Mouse (Mus musculus): ENCODE measurements at regions not wholly inside any gene's neighbourhood (a gene's known extent, or its start where the extent isn't known, plus 50 kb on each side); places are given as distances from the start of the nearest gene placed in this dataset.

DNA sequence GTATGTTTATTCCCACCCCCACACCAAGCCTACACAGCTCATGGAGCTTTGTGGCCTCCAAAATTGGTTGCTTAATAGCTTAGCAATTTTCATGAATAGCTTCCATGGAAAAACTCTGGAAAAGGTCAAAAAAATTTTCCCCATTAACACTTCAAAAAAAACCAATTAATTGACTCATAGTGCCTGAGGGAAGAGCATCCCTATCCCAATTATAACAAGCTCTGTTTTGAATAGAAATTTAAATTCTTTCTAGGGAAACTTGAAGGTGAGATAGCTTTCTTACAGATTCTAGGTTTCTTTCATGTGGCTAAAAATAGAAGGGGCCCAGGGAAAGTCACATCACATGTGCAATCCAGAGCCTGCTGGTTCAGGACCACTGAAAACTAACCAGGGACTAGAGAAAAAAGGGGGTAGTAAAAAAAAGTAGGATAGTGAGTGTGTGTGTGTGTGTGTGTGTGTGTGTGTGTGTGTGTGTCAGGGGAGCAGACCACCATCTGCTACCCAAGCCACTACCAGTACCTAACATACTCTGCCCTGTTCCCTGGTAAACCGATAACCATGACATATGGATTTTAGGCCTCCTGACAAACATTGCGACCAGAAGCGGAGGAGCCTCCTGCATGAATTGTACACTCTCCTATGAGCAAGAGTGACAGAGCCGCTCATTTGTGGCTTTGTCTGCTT, 162.2 kb downstream of the Cmpk2 start:
- no peak for DNase-seq (ENCODE audit: low spot score)

DNA sequence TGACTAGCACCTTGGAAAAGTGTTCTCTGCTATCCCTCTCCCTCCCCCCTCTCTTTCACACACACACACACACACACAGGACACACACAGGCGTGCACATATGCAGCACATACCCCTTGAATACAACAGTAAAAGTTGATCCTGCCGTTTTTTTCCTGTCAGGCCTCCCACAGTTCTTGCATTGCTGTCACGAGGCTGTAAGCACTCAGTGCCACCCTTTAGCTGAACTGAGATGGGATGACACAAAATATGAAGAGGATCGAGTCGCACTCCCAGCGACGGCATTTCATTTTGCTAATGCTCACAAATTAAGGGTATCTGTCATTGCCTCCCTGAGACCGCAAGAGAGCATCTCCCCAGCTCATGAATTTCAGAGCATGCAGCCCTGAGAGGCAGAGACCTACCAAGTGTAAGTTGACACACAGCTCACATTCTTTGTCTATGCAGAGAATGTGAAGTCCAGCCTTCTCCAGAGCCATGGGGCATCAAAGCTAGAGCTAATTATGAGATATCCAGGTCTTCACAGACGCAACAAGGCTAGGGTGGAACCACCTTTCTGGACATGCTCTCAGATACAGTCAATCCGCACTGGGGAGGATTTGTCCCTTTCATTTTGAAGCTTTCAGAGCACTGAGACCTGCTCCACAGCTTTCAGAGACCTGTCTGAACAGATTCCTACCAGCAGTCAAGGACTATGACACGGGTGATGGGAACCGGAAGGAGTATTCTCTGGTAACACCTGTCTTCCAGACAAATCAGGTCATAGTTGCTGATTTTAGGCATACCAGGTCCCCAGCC, 152.3 kb downstream of the Cmpk2 start:
- DNase-seq (ENCODE audit: low spot score): no peak

DNA sequence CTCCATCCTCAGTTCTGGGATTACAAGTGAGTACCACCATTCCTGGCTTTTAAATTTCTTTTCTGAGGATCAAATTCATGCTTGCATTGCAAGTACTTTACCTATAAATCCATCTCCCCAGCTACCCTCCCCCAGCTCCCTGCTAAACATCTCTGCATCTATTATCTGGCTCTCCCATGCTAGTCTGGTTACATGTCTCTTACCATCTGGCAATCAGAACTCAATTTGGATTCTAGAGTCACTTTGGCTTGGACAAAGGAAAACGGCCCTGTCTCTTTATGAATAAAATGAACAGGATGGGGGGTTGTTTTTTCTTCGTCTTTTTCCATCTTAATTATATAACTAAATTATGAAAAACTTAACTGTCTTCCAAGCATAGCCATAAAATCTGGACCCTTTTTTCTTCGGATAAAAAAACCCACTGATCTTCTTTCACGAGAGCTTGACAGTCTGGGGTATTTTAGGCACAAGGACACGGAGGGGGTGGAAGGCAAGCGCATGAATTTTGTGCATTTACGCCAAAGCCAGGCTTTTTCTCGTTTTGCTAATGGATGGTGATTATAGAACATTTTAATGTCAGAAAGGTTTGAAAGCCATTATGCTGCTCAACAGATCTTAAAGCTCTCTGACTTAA, 151.6 kb downstream of the Cmpk2 start:
- DNase-seq (ENCODE audit: low spot score): no peak

DNA sequence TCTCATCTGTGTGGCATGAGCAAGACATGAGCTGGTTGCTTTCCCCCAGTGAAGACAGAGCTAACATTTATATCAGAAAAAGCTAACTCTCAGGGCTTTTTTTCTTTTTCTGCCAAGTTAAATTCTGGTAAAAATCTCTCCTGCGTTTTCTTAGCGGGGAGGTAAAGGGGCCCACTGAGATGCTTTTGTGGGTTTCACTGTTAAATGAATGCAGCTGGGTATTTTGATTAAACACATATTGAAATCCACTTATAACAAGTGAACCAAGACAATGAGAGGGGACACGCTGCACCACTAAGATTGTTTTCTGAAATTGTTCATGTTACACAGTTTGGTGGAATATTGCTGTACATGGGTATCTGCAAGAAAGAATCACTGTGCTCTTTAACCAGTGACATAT, 149.0 kb downstream of the Cmpk2 start:
- DNase-seq (ENCODE audit: low spot score): no peak

DNA sequence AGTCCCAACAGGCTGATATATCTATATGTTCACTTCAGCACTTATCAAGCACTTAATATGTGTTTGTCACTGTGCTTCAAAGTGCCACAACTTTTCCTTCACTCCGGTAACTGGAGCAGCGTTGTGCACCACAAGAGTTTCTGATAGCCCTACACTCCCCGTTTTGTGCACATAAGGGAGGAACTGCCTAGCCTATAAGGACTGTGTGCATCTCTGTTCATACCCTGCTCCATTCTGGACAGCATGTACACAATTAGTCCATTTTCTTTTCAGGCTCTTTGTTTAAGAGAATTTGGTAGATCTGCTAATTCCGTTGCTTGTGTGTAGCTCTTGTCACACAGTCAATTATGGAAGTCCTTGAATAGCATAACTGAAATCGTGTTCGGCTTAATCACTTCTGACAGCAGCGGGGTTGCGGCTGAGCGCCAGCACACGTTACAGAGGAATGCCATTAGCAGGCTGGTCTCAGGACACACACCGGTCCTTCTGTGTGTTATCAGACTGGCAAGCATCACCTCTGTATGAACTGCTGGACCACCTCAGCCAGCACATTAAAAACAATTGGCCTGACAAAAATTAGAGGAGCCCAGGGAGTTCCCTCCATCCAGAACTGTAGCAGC, 144.2 kb downstream of the Cmpk2 start:
- no peak for DNase-seq (ENCODE audit: low spot score)

DNA sequence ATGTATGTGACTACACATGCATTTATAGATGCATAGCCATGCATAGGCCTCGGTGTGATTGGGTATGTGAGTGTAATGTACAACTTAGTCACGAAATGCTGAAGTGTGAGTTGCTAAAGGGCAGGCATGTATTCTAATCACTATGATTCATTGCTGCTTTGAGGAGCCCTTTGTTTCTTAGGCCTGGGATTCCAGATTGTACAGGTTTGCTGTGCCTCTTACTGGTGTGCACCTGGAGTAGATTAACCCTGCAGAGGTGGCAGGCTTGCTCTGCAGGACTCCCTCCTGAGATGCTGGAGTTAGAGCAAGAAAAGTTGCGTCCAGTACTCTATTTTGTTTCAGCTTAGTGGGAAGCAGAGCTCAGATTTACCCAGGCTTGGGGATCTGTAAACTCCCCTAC, 141.1 kb downstream of the Cmpk2 start:
- DNase-seq (ENCODE audit: low spot score): no peak

DNA sequence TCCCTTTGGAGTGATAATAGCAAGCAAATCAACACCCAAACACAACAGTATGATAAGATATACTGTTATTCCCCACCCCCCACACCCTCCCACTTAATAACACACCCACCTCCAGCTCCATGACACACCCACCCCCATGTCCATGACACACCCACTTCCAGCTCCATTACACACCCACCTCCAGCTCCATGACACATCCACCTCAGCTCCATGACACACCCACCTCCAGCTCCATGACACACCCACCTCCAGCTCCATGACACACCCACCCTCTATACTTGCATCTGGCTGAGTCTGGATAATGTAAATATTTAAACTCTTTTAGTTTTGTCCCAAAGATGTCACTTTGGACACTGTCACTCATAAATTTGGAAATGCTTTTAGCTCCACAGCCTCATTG, 129.5 kb downstream of the Cmpk2 start:
- DNase-seq (ENCODE audit: low spot score): no peak

DNA sequence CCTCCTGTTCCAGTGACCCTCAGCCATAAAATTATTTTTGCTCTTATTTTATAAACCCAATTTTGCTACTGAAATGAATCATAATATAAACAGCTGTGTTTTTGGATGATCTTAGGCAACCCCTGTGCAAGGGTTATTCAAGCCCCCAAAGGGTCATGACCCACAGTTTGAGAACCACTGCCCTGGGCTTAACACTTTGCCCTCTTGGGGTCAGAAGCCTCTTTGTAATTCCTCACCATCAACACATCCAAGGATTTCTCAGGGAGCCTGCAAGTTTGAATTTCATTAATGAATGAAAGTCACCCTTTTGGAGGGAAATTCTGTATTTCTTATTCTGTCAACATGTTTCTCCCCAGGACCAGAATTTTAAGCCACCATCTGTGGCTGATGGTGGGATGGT, 123.1 kb downstream of the Cmpk2 start:
- DNase-seq (ENCODE audit: low spot score): no peak

DNA sequence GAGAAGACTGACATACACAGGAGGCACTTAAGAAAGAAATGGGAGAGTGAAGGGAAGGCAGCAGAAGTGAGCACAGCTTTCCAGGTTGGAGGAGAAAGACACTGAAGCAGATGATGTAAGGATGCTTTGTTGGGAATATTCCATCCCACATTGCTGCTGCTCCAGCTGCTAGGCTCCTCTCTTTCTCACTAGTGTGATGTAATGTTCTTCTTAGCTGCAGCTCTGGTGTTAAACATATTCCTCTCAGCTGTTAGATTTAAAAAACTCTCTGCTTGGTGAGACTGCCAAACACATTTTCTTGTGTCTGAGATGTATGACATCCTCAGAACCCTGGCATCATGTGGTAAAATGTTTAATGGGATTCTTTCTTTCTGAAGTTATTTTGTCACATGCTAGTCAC, 120.1 kb downstream of the Cmpk2 start:
- no peak for DNase-seq (ENCODE audit: low spot score)

DNA sequence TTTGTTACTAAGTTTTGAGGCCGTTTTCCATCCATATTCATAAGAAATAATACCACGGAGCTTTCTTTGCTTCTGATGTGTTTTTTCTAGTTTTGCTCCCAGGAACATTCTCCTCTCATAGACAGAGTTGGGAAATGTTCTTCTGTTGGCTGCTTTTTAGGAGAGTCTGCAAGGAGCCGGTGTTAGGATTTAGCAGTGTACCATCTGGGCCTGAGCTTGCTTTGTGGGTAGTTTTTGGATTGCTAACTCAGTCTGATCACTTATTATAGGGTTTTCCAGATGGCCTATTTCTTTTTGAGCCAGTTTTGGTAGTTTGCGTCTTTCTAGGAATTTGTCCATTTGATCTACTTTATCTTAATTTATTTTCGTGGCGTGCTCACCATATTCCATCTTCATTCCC, 108.4 kb downstream of the Cmpk2 start:
- DNase-seq (ENCODE audit: low spot score): no peak

DNA sequence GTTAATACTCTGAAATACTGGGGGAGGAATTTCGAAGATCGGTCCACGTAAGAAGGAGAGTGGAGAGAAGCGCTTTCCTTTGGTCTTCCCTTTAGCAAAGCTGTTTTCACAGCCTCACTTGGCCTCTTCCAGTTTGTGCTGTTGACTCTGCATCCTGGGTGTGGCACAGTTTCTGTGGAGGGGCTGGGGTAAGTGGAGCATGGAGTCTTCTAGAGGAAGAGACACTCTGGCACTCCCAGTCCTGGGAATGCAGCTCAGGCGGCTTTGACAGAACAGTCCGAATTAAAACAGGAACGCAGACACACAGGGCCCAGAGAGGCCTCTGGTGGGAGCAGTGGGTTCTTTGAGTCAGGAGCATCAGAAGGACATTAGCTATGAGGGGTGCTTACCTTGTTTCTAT, 102.6 kb downstream of the Cmpk2 start:
- DNase-seq (ENCODE audit: low spot score): no peak

DNA sequence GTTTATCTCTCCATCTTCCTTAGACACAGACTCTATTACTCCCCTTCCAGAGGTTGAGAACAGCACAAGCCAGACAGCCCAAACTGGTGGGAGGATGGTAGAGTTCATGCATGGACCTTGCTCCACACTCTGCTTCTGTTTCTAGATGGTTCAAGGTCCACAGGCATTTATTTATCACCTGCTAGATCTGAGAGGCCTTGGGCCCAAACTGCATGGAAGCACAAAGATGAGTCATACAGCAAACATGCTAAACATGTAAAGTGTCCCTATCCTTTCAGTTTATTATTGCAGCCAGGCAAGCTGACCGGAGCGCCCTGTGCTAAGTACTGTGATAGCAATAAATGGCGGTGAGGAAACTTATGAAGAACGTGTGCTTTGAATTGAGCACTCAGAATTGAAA, 98.4 kb downstream of the Cmpk2 start:
- DNase-seq (ENCODE audit: low spot score): no peak

DNA sequence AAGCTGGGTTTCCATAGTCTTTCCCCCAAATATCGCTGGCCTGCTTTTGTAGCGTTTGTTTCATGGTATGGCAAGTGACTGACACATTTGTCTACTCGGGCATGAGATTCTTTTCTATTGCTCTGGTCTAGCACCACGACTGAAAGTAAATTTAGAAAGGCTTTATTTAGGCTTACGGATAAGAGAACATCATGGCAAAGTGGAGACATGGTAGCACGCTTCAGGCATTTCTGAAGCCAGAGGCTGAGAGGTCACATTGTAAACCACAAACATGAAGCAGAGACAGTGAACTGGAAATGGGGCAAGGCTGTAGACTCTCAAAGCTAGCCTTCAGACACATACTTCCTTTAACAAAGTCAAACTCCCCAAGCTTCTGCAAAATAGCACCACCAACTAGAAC, 93.9 kb downstream of the Cmpk2 start:
- DNase-seq (ENCODE audit: low spot score): no peak

DNA sequence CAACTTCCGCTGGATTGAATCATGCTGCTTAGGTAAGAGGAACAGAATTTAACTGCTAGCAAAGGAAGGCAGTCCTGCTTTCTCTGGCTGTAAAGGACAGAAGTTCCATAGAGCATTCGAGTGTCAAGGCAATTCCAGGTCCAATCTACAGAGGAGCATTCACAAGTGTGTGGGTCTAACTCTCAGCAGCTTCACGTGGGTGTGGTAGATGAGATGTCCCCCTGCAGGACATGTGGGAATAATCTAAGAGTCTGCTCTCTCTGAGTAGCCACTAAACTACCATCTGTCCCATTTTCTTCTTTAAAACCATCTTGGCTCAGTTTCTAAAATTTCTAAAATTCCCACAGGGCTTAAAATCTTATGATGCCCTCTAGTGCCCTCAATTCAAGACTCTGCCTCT, 90.6 kb downstream of the Cmpk2 start:
- DNase-seq (ENCODE audit: low spot score): no peak

DNA sequence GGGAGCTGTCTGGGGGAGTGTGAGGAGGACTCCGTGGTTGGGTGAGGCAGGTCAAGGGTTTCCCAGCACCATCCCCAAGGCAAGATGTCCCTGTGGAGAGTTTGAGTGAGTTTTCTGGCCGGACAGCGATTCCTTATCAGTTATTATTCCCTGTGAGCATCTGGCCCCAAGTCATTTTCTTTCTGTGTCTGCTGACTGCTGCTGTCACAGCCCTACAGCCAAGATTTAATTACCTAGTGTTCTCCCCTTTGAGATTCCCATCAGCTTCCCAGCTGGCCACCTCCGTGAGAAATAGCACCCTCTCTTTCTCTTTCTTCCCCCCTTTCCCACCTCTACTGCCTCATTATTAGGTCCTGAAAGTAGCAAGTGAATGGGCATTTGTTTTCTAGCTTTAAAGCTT, 88.4 kb downstream of the Cmpk2 start:
- DNase-seq (ENCODE audit: low spot score): no peak

DNA sequence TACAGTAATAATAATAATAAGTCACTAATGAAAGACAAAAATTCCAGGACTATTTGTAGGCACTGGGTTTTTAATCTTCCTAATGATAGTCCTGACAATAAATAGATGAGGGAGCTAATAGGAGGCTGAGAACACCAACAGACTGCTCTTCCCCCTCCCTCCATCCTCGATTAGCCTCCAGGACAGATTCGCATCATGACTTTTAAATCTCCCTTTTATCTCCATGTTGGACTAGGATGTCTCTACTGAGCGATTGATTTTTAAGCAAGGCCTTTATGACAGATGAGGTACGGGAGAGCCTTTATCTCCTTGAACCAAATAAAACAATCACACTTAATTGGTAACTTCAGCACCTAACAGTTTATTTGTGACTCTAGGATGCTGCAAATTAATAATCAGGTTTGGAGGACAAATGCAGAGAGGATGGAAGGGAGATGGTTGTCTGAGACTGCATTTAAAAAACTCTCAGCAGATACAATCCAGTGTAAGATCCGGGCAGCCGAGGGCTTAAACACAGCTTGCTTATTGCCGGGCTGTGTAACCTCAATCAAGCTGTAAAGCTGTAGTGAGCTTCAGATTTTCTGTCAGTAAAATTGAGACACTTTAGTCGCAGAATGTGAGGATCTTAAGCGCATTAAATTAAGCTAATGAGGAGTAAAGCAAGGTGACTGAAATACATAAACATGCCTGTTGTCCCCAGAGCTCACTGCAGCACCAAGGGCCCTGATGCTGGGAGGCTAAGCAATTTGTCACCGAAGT, 82.3 kb downstream of the Cmpk2 start:
- DNase-seq (ENCODE audit: low spot score): no peak

DNA sequence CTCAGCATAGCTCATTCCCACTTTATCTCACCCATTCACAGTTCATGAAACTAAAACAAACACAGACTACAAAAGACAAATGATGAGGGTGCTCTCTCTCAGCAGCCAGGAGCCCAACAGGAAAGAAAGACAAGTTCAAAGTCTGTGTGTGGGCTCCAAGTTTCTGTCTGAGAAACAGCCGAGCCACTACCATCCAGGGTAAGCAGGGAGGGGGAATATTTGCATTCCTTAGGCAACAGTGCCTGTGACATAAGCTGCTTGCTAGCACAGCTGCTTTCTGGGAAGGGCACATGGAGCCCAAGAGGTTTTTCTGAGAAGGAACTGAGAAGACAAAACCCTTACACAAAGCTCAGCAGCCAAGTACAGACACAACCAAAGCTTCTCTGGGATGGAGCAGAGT, 78.5 kb downstream of the Cmpk2 start:
- DNase-seq (ENCODE audit: low spot score): no peak

DNA sequence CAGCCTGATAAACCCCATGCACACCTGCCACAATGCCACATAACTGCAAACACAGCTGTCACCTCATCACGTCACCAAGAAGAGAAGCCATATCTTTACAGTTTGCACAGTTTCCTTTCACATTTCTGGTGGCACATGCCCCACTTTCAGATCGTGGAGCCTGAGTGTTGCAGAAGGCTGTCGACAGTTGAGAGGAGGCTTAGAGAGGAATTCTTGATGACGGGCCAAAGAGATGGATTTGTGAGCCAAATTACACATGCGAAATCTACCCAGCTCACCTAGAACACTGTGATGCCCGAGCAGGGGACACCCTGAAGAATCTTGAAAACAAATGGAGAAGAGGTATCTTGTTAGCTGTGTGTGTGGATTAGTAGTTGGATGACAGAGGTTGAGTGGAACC, 77.4 kb downstream of the Cmpk2 start:
- DNase-seq (ENCODE audit: low spot score): no peak

DNA sequence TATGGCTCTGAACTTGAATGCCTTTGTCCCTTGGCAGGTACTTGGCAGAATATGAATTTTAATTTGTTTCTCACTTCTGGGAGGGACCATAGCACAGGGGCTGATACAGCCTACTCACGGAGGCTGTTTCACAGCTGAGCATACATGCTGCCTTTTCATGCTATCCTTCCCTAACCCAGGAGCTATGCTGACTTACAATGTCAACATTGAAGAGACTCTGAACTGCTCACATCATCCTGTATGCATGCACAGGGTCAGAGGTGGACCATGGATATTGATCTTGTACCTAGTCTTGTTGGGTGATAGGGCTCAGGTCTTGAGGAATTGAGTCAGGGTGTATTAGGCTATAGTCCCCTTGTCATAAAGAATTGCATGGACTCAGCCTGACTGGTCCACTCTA, 74.5 kb downstream of the Cmpk2 start:
- no peak for DNase-seq (ENCODE audit: low spot score)

DNA sequence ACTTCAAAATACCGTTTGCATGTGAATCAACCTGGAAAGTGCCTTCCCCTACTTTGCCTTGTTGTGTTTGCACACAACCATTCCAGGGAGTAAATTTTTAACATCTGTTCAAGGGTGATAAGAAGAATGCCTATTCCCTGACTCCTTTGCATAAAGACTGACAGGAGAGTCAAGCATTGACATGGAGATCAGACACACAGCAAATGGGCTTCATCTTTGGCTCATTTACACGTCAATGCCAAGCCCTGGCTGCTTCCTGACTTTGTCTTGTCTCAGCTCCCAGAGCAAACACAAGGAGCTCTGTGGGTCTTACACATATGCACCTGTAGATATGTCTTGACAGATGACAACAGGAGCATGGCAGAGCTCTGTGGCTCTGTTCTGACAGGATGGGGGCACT, 73.4 kb downstream of the Cmpk2 start:
- no peak for DNase-seq (ENCODE audit: low spot score)

DNA sequence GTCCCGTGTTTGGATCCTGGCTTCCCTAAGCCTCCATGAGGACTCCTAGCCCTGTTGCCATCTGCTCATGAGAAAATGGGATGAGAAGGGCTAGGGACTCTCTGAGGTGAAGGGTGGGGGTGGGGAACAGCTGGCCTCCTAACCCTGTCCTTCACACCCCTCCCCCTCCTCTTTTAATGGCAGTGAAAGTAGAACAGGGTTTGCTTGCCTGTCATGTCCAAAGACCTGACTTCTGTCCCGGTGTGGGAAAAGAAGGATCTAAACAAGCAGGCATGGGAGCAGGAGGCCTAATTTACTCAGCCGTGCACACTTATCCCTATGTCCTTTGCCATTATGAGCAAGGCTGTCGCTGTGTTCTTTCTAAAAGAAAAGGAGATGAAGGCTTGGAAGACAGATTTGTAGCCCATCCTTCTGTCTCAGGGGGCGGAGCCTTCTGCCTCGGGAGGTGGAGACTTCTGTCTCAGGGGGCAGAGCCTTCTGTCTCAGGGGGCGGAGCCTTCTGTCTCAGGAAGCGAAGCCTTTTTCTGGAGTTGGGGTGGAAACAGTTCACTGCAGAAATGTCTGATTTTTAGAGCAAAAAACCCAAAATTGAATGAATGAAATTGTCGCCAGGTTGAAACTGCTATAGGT, 66.4 kb downstream of the Cmpk2 start:
- no peak for DNase-seq (ENCODE audit: low spot score)

Measured in urinary bladder, postnatal 25 days (tissue).